Mouse (Mus musculus) neural tube, embryonic 14.5 days (tissue): Measurements from ENCODE around the gene Hibch. TPM values are rescaled to one million over a fixed set of nuclear protein-coding genes. Genes with fewer than 3 reads are reported as not detected.
A peak's percentile ranks its signal among the peaks of the same experiment; 100 is the strongest.

Source experiments
- ATAC-seq: fragments of 200-750 bp; cut with Nextera tagmentation; 2 replicates; pipeline ENCODE4 v1.8.0; 2017; ENCODE audit warnings: low read depth, mild to moderate bottlenecking, moderate TSS enrichment, moderate library complexity
- H3K27ac ChIP-seq: fragments of 300-500 bp; sonication (generic); 2 replicates; pipeline ENCODE4 v1.5.1; 2014; ENCODE audit warnings: low read depth, mild to moderate bottlenecking, control low read depth, low read length, moderate library complexity, mixed read lengths
- H3K27me3 ChIP-seq: fragments of 300-500 bp; sonication (generic); 2 replicates; pipeline ENCODE4 v1.6.1; 2014; ENCODE audit warnings: low read length; ENCODE audit not compliant: control insufficient read depth, insufficient read depth
- H3K36me3 ChIP-seq: fragments of 300-500 bp; sonication (generic); 2 replicates; pipeline ENCODE4 v1.6.1; 2014; ENCODE audit warnings: low read length, mixed read lengths; ENCODE audit not compliant: control insufficient read depth, insufficient read depth
- H3K4me1 ChIP-seq: fragments of 300-500 bp; sonication (generic); 2 replicates; pipeline ENCODE4 v1.6.1; 2014; ENCODE audit warnings: low read length; ENCODE audit not compliant: control insufficient read depth, insufficient read depth
- H3K4me2 ChIP-seq: fragments of 300-500 bp; sonication (generic); 2 replicates; pipeline ENCODE4 v1.6.1; 2014; ENCODE audit warnings: mild to moderate bottlenecking, low read depth, low read length, control low read depth
- H3K4me3 ChIP-seq: fragments of 300-500 bp; sonication (generic); 2 replicates; pipeline ENCODE4 v1.5.1; 2014; ENCODE audit warnings: low read depth, low read length, control low read depth, mixed read lengths
- H3K9ac ChIP-seq: fragments of 300-500 bp; sonication (generic); replicated peaks from 2 replicates; pipeline ENCODE4 v1.6.1; 2014; ENCODE audit warnings: low read depth, mild to moderate bottlenecking, control low read depth, low read length, mixed read lengths
- H3K9me3 ChIP-seq: fragments of 300-500 bp; sonication (generic); 2 replicates; pipeline ENCODE4 v1.6.1; 2016; ENCODE audit warnings: low read length; ENCODE audit not compliant: control insufficient read depth
- WGBS: fragments of 180-500 bp; shearing (Covaris S2); extraction: QIAGEN DNeasy Blood & Tissue Kit; methylation state at CpG from one replicate; pipeline ENCODE4 v1.1.7; 2014; 5-methylcytosine and 5-hydroxymethylcytosine counted together
- polyA plus RNA-seq: library from polyadenylated mRNA; unstranded; fragments of >200 nt; fragmentation: Nextera tagmentation; extraction: Ambion mirVana; gene quantifications from 2 replicates; pipeline ENCODE4 v1.2.1, GENCODE M21; 2014

The Hibch gene
- polyA plus RNA-seq, 1 experiment from 2014 or later: 33.0 TPM

DNA sequence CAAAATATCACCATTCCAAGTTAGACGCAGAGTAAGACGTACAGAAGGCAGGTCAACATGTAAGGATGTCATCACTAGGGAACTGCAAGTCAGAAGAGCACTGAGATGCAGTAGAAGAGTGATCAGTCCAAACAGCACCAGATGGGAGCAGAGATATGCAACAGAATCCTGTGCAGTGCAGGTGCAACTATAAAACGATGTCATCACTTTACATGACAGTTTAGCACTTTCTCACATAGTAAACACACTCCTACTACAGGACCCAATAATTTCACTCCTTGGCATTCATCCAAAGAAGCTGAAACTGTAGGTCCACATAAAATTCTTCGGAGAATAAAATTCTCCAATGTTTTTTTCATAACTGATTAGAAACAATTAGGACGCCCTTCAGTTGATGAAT, 89.8 kb downstream of the Hibch start:
- 90% methylated on average over 5 of the region's 5 CpGs for WGBS
- no peak for ATAC-seq

DNA sequence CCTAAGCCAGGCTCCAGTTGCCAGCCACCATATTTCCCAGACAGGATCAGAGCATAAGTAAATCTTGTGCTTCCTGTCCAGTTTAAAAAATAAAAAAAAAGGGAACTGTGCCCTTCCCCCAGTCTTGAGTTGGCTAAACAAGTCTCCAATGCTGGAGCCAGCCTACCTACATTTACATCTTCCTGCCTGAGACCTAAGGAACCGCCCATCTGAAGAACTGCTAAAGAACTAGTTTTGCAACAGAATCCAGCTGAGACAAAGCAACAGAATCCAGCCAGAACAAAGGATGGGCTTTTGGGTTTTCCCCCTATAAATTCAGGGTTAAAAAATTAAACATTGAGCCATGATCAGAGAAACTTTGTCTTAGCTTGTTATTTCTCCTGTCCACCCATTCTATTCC, 94.3 kb downstream of the Hibch start:
- ATAC-seq: no peak
- H3K27ac ChIP-seq: no peak overlapping the region
- no peak overlapping the region for H3K9ac ChIP-seq
- H3K4me2 ChIP-seq: no peak overlapping the region
- H3K4me1 ChIP-seq: no peaks in the 10 kb centered on the region
- no peaks in the 10 kb centered on the region for H3K27me3 ChIP-seq
- H3K36me3 ChIP-seq: no peaks in the 10 kb centered on the region
- WGBS: 100% methylated on average over 1 of the region's 1 CpGs
- H3K9me3 ChIP-seq: no peaks in the 10 kb centered on the region
- H3K4me3 ChIP-seq: no peak overlapping the region

More for the DNA sequence above, 89.8 kb downstream of the Hibch start:
- Histone ChIP-seq H3K36me3 (no peaks in the 10 kb centered on the region), H3K27me3 (no peaks in the 10 kb centered on the region), H3K27ac (no peak overlapping the region), H3K4me1 (no peaks in the 10 kb centered on the region), H3K4me2 (no peak overlapping the region), H3K4me3 (no peak overlapping the region), H3K9me3 (no peaks in the 10 kb centered on the region), H3K9ac (no peak overlapping the region)

DNA sequence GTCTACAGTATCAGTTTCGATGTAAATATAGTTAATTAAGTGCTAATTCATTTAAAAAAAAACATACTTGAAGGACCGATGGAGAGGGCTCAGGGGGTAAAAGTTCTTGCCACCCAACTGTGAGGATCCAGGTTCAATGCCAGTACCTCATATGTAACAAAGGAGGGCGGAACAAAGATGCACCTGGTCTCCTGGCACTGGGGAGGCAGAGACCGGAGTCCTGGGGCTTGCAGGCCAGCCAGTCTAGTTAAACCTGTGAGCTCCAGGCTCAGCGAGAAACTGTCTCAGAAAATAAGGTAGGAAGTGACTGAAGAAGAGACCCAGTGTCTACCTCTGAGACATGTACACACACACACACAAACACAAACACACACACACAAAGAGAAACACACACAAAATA, 103.2 kb downstream of the Hibch start:
- Histone ChIP-seq H3K9ac (no peak overlapping the region), H3K9me3 (no peaks in the 10 kb centered on the region), H3K27ac (no peak overlapping the region), H3K27me3 (no peaks in the 10 kb centered on the region), H3K4me3 (no peak overlapping the region), H3K4me1 (no peaks in the 10 kb centered on the region), H3K4me2 (no peak overlapping the region), H3K36me3 (no peaks in the 10 kb centered on the region)
- WGBS: 86% methylated on average over 5 of the region's 5 CpGs
- no peak for ATAC-seq

DNA sequence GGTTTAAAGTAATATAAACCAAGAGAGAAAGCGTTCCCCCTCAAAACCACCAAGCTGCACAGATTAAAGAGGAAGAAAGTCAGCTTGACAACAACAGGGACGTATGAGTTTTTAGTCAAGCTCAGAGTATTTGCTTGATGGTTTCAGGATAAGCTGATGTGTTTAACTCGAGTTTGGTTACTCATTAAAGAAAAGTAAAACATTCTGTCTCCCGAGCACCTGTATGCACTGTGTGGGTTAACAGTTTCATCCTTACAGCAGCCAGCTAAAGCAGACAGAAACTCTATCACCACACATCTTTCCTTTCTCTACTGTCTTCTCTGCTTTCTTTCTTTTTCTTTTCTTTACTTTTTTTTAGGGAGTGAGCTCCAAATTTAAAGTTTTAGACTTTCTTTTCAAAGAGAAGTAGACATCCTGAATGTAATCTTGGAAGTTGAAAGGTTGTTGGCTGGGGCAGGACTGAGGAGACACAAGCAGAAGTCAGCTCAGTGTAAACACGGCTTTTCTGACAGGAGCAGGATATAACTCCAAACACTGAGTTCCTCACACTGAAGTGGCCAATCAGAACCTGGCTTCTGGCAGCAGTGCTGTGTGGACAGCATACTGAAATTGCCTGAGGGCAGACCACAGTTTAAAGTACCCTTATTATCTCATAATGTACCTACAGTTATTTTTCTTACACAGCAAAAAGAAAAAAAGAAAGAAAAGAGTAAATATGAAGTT, 106.6 kb downstream of the Hibch start:
- H3K4me1 ChIP-seq: 0 out of 2 replicates have a peak, but pooled peaks cover 5% of the 10 kb centered on the region
- no peaks in the 10 kb centered on the region for H3K36me3 ChIP-seq
- ATAC-seq: no peak
- no peaks in the 10 kb centered on the region for H3K9me3 ChIP-seq
- H3K9ac ChIP-seq: no peak overlapping the region
- no peaks in the 10 kb centered on the region for H3K27me3 ChIP-seq
- H3K4me3 ChIP-seq: no peak overlapping the region
- H3K27ac ChIP-seq: no peak overlapping the region
- 62% methylated on average over 5 of the region's 5 CpGs for WGBS
- no peak overlapping the region for H3K4me2 ChIP-seq

DNA sequence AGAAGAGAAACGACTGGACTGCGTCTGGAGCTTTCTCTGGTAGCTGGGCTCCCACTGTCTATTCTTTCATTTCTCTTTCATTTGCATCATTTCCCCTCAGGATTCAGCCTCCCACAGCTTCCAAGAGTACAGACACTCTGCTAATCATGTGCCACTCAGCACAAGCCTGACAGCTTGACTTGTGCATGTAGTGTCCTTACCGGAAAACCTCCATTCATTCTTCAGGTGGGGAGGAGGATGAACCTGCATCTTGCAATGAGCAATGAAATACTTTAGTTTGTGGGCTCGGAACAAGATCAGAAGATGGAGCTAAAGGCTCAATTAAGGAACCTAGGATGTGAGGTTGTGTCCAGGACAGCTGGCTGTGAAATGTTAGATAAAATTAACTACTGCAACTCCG, 107.4 kb downstream of the Hibch start:
- Histone ChIP-seq H3K9ac (peak overlapping the region; percentile 68), H3K9me3 (no peaks in the 10 kb centered on the region), H3K27me3 (no peaks in the 10 kb centered on the region), H3K27ac (no peak overlapping the region), H3K4me2 (peak overlapping the region; percentile 85), H3K4me1 (0 out of 2 replicates have a peak, but pooled peaks cover 5% of the 10 kb centered on the region), H3K36me3 (no peaks in the 10 kb centered on the region), H3K4me3 (peak overlapping the region; percentile 56)
- ATAC-seq: peak; percentile 4; the same call in 1 of the 2 replicates
- WGBS: 4% methylated on average over 5 of the region's 5 CpGs

DNA sequence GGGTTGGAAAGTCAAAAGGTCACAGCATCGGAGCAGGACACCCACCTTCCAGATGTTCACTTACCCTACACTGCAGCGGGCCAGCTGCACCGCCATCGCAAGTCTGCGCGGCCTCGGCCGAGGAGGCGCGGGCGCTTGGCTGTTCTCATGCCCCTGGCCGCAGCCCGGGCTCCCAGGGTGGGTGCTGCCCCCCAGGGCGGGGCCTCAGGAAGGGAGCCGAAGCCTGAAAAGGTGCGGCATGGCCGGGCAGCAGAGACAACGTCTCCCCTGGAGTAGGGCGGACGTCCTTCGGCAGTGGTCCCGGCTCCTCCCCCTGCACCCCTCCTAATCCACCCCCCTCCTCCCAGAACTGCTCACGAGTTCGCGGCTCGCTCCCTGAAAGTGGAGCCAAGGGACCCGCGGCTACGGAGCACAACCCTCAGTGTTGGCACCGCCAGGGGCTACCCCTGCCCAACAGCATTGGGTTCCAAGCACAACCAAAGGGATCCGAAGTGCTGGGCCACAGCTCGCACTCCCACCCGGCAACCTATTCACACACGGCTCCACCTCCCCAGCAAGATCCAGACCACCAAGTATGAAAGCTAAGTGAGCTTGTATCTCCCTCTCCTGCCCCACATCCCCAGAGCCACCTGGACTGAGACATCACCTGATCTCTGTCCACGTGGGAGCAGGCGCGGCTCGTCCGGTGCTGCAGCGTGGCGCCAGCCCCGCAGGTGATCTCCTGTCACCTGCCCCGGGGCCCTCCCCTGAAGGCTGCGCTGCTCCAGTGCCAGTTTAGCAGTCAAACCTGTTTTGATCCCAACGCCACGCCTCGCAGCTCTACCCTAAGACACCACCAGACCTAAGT, 108.0 kb downstream of the Hibch start:
- Histone ChIP-seq H3K27me3 (no peaks in the 10 kb centered on the region), H3K4me3 (peak overlapping the region; percentile 56), H3K36me3 (no peaks in the 10 kb centered on the region), H3K4me2 (peak overlapping the region; percentile 85), H3K4me1 (0 out of 2 replicates have a peak, but pooled peaks cover 5% of the 10 kb centered on the region), H3K27ac (no peak overlapping the region), H3K9ac (peak overlapping the region; percentile 68), H3K9me3 (no peaks in the 10 kb centered on the region)
- peak; percentile 85 for ATAC-seq
- WGBS: under 1% methylated on average over 47 of the region's 47 CpGs

DNA sequence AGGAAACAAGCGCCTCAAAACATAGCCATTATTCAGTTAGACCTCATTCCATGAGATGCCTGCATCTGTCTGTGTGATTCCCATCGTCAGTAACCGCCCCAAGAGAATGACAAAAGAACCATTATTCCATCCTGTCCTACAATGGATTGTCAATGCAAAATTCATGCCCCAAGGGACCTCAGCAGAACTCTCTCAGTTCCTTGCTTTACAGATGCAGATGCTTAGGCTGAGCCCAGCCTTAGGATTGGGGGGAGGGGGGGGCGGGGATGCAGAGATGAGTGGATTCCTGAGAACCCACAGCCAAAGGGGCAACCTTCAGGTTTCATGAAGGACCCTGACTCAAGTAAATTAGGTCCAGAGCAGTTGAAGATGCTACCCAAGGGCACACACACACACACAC, 108.8 kb downstream of the Hibch start:
- H3K9ac ChIP-seq: no peak overlapping the region; the same call in 1 of the 2 replicates
- 4% methylated on average over 4 of the region's 4 CpGs for WGBS
- ATAC-seq: peak; percentile 41; the same call in 1 of the 2 replicates
- H3K9me3 ChIP-seq: no peaks in the 10 kb centered on the region
- no peak overlapping the region for H3K27ac ChIP-seq
- no peaks in the 10 kb centered on the region for H3K27me3 ChIP-seq
- H3K36me3 ChIP-seq: no peaks in the 10 kb centered on the region
- H3K4me3 ChIP-seq: peak overlapping the region; percentile 56
- H3K4me2 ChIP-seq: peak overlapping the region; percentile 85
- H3K4me1 ChIP-seq: 0 out of 2 replicates have a peak, but pooled peaks cover 5% of the 10 kb centered on the region

DNA sequence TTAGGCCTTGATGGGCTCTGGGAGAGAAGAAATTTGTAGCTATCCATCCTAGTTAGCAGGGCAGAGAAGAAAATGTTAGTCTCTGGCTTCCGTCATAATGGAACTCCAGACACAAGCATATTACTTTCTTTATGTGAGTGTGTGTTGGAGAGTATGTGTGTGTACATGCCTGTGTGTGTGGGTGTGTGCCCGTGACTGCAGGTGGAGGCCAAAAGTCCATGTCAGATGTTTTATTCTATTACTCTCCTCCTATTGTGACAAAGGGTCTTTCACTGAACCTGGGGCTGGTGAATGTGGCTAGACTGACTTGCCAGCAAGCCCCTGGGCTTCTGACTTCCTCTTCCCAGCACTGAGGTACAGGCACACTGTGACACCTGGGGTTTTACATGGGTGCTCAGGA, 109.7 kb downstream of the Hibch start:
- H3K4me2 ChIP-seq: no peak overlapping the region
- H3K4me1 ChIP-seq: 0 out of 2 replicates have a peak, but pooled peaks cover 5% of the 10 kb centered on the region
- no peaks in the 10 kb centered on the region for H3K36me3 ChIP-seq
- no peak overlapping the region for H3K9ac ChIP-seq
- no peak overlapping the region for H3K27ac ChIP-seq
- no peak for ATAC-seq
- H3K4me3 ChIP-seq: no peak overlapping the region
- no peaks in the 10 kb centered on the region for H3K9me3 ChIP-seq
- WGBS: 88% methylated on average over 2 of the region's 2 CpGs
- no peaks in the 10 kb centered on the region for H3K27me3 ChIP-seq

DNA sequence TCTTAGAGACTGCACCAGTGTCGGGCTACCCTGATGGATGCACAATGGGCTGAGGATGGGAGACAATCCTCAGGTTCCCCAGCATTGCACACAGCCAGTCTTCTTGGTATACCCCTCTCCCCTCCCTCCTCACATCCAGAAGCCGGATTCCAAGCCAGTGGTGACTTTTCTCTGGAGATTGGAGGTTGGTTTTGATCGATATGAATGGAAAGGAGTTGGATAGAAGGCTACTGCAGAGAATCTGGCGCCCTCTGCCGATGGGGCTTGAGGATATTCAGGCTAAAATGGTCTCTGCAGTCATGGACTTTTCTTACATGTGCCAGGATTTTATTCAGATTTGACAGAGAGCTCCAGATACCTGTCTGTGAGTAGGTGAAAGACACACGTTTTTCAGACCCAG, 110.4 kb downstream of the Hibch start:
- Histone ChIP-seq H3K27me3 (no peaks in the 10 kb centered on the region), H3K4me3 (no peak overlapping the region), H3K4me1 (0 out of 2 replicates have a peak, but pooled peaks cover 5% of the 10 kb centered on the region), H3K4me2 (no peak overlapping the region), H3K36me3 (no peaks in the 10 kb centered on the region), H3K9me3 (no peaks in the 10 kb centered on the region), H3K27ac (no peak overlapping the region), H3K9ac (no peak overlapping the region)
- no peak for ATAC-seq
- WGBS: 41% methylated on average over 6 of the region's 6 CpGs
